Mouse (Mus musculus): ENCODE data around the gene Slc6a2. TPM values are rescaled to one million over a fixed set of nuclear protein-coding genes. Genes with fewer than 3 reads are reported as not detected.

Slc6a2 gene
- polyA plus RNA-seq, 1 experiment, result 0.13 TPM

DNA sequence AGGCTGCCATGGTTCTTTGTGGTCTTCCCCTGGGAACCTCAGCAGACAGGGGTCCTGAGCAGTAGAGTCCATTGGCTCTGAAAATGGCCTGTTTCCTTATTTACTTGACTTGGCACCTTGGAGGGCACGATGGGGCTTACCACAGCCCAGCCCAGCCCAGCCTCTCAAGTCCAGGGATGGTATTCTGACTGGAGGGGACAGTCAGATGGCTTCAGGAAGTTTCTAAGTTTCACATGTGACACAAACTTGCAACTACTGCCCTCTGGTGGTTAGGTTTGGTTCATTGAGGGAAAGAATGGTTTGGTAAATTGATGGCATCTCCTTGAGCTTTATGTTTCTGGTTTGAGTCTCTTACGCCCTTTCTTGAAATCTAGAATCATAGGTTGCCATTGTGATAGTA, 38.7 kb downstream of the Slc6a2 start:
- no peak for TF ChIP-seq CTCF (IDR thresholded peaks at IDR 0.05; ENCODE audit: low read depth, low read length)
- TF ChIP-seq POLR2A (IDR thresholded peaks at IDR 0.05; ENCODE audit: insufficient read depth, low read length), result no peak
- TF ChIP-seq EP300 (IDR thresholded peaks at IDR 0.05; ENCODE audit: insufficient read depth, low read depth, low read length), result no peak
- Histone ChIP-seq H3K9me3 (replicated peaks; ENCODE audit: control insufficient read depth, insufficient read depth, low read length, poor library complexity, severe bottlenecking) (no peaks in the 10 kb centered on the region), H3K36me3 (ENCODE audit: control insufficient read depth, insufficient read depth, low read length, poor library complexity, severe bottlenecking) (no peaks in the 10 kb centered on the region), H3K9ac (ENCODE audit: low read depth, poor library complexity, severe bottlenecking) (no peak overlapping the region), H3K27ac (ENCODE audit: insufficient read depth, low read length) (no peak overlapping the region), H3K27me3 (ENCODE audit: control insufficient read depth, insufficient read depth, low read length, poor library complexity, severe bottlenecking) (no peaks in the 10 kb centered on the region), H3K4me1 (ENCODE audit: control insufficient read depth, insufficient read depth, low read length) (no peaks in the 10 kb centered on the region), H3K4me3 (ENCODE audit: low read depth, low read length) (no peak overlapping the region)

DNA sequence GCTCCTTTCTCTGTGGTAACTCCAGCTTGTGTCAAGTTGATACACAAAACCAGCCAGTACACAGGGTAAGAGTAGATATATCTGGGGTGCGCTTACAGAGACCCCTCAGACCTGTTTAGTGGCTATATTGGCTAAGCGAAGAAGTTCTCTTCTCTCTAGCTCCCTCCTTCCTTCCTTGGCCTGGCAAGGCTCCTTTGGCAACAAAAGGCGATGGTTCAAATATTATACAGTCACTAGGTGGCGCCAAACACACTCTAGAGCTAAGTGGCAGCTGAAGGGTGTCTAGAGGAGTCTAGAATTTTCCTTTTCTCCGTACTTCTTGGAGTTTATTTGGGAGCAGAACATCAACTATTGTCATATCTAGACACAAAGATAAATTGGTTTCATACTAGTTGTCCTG, 50.4 kb downstream of the Slc6a2 start:
- Histone ChIP-seq H3K27ac (ENCODE audit: insufficient read depth, low read length) (no peak overlapping the region), H3K36me3 (ENCODE audit: control insufficient read depth, insufficient read depth, low read length, poor library complexity, severe bottlenecking) (no peaks in the 10 kb centered on the region), H3K27me3 (ENCODE audit: control insufficient read depth, insufficient read depth, low read length, poor library complexity, severe bottlenecking) (no peaks in the 10 kb centered on the region), H3K9ac (ENCODE audit: low read depth, poor library complexity, severe bottlenecking) (no peak overlapping the region), H3K4me3 (ENCODE audit: low read depth, low read length) (no peak overlapping the region), H3K9me3 (replicated peaks; ENCODE audit: control insufficient read depth, insufficient read depth, low read length, poor library complexity, severe bottlenecking) (no peaks in the 10 kb centered on the region), H3K4me1 (ENCODE audit: control insufficient read depth, insufficient read depth, low read length) (no peaks in the 10 kb centered on the region)
- TF ChIP-seq CTCF (IDR thresholded peaks at IDR 0.05; ENCODE audit: low read depth, low read length) (peak; percentile 7), POLR2A (IDR thresholded peaks at IDR 0.05; ENCODE audit: insufficient read depth, low read length) (no peak), EP300 (IDR thresholded peaks at IDR 0.05; ENCODE audit: insufficient read depth, low read depth, low read length) (no peak)

DNA sequence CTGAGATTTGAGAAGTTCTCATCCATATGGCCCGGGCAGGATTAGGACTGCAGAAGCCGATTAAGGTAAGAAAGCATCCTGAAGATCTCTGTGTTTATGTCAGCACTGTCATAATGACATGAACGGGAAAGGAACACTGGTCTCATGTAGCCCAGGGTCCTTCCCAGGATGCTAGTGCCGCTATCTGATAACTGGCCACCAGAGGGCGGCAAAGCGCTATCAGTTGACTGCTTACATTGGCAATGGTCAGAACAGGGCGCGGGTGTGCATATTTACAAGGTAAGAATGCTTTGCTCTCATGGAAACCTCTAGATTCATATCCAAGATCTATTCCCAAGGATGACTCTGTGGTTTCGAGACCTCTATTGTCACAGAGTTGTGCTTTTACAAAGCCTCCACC, 51.6 kb downstream of the Slc6a2 start:
- no peaks in the 10 kb centered on the region for H3K4me1 ChIP-seq (ENCODE audit: control insufficient read depth, insufficient read depth, low read length)
- no peaks in the 10 kb centered on the region for H3K27me3 ChIP-seq (ENCODE audit: control insufficient read depth, insufficient read depth, low read length, poor library complexity, severe bottlenecking)
- H3K27ac ChIP-seq (ENCODE audit: insufficient read depth, low read length), result no peak overlapping the region
- H3K9me3 ChIP-seq (replicated peaks; ENCODE audit: control insufficient read depth, insufficient read depth, low read length, poor library complexity, severe bottlenecking), result no peaks in the 10 kb centered on the region
- H3K4me3 ChIP-seq (ENCODE audit: low read depth, low read length), result no peak overlapping the region
- H3K36me3 ChIP-seq (ENCODE audit: control insufficient read depth, insufficient read depth, low read length, poor library complexity, severe bottlenecking), result no peaks in the 10 kb centered on the region
- no peak overlapping the region for H3K9ac ChIP-seq (ENCODE audit: low read depth, poor library complexity, severe bottlenecking)
- TF ChIP-seq CTCF (IDR thresholded peaks at IDR 0.05; ENCODE audit: low read depth, low read length), result peak; percentile 94
- TF ChIP-seq EP300 (IDR thresholded peaks at IDR 0.05; ENCODE audit: insufficient read depth, low read depth, low read length), result no peak
- TF ChIP-seq POLR2A (IDR thresholded peaks at IDR 0.05; ENCODE audit: insufficient read depth, low read length), result no peak

DNA sequence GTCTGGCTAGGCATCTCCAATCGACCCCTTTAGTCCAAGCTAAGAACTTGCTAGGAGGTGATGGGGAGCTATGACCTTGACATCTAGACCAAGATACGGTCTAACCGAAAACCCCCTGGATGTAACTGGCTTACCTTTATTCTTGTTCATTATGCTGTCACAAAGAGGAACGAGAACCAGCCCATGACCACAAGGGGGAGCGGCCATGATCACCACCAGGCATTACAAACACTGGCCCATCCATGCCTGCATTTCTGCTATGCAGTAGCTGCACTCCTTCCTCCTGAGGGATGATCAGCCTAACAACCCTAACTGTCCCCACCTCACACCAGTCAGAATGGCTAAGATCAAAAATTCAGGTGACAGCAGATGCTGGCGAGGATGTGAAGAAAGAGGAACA, 52.3 kb downstream of the Slc6a2 start:
- no peak overlapping the region for H3K4me3 ChIP-seq (ENCODE audit: low read depth, low read length)
- no peaks in the 10 kb centered on the region for H3K36me3 ChIP-seq (ENCODE audit: control insufficient read depth, insufficient read depth, low read length, poor library complexity, severe bottlenecking)
- H3K9ac ChIP-seq (ENCODE audit: low read depth, poor library complexity, severe bottlenecking), result no peak overlapping the region
- H3K27ac ChIP-seq (ENCODE audit: insufficient read depth, low read length), result no peak overlapping the region
- H3K27me3 ChIP-seq (ENCODE audit: control insufficient read depth, insufficient read depth, low read length, poor library complexity, severe bottlenecking), result no peaks in the 10 kb centered on the region
- TF ChIP-seq POLR2A (IDR thresholded peaks at IDR 0.05; ENCODE audit: insufficient read depth, low read length), result no peak
- TF ChIP-seq EP300 (IDR thresholded peaks at IDR 0.05; ENCODE audit: insufficient read depth, low read depth, low read length), result no peak
- TF ChIP-seq CTCF (IDR thresholded peaks at IDR 0.05; ENCODE audit: low read depth, low read length), result peak; percentile 51
- no peaks in the 10 kb centered on the region for H3K9me3 ChIP-seq (replicated peaks; ENCODE audit: control insufficient read depth, insufficient read depth, low read length, poor library complexity, severe bottlenecking)
- H3K4me1 ChIP-seq (ENCODE audit: control insufficient read depth, insufficient read depth, low read length), result no peaks in the 10 kb centered on the region

GRCm38 (mm10) chr8:93014300-93014699, 54.4 kb downstream of the Slc6a2 start:
- no peaks in the 10 kb centered on the region for H3K4me1 ChIP-seq (ENCODE audit: control insufficient read depth, insufficient read depth, low read length)
- no peaks in the 10 kb centered on the region for H3K9me3 ChIP-seq (replicated peaks; ENCODE audit: control insufficient read depth, insufficient read depth, low read length, poor library complexity, severe bottlenecking)
- H3K27ac ChIP-seq (ENCODE audit: insufficient read depth, low read length), result no peak overlapping the region
- no peaks in the 10 kb centered on the region for H3K36me3 ChIP-seq (ENCODE audit: control insufficient read depth, insufficient read depth, low read length, poor library complexity, severe bottlenecking)
- no peaks in the 10 kb centered on the region for H3K27me3 ChIP-seq (ENCODE audit: control insufficient read depth, insufficient read depth, low read length, poor library complexity, severe bottlenecking)
- no peak for TF ChIP-seq POLR2A (IDR thresholded peaks at IDR 0.05; ENCODE audit: insufficient read depth, low read length)
- TF ChIP-seq CTCF (IDR thresholded peaks at IDR 0.05; ENCODE audit: low read depth, low read length), result no peak
- no peak for TF ChIP-seq EP300 (IDR thresholded peaks at IDR 0.05; ENCODE audit: insufficient read depth, low read depth, low read length)
- H3K9ac ChIP-seq (ENCODE audit: low read depth, poor library complexity, severe bottlenecking), result no peak overlapping the region
- H3K4me3 ChIP-seq (ENCODE audit: low read depth, low read length), result no peak overlapping the region

DNA sequence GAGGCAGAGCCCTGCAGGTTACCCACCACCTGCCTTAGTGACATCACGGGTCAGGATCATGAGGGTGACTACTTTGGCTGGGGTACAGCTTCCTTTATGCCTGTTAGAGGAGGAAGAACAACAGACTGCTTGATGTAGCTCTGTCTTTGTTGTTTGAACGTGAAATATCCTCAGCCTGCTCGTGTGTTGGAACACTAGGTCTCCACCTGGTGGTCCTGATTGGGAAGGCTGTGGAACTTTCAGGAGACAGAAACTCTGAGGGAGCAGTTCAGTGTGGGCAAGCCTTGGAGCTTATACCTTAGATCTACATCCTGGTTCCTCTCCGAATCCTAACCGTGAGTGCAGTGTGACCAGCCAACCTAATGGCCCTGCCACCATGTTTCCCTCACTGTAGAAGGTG, 61.9 kb downstream of the Slc6a2 start:
- no peak overlapping the region for H3K4me3 ChIP-seq (ENCODE audit: low read depth, low read length)

More for the DNA sequence above, 61.9 kb downstream of the Slc6a2 start:
- no peak overlapping the region for H3K27ac ChIP-seq (ENCODE audit: insufficient read depth, low read length)
- TF ChIP-seq EP300 (IDR thresholded peaks at IDR 0.05; ENCODE audit: insufficient read depth, low read depth, low read length) (no peak), CTCF (IDR thresholded peaks at IDR 0.05; ENCODE audit: low read depth, low read length) (no peak), POLR2A (IDR thresholded peaks at IDR 0.05; ENCODE audit: insufficient read depth, low read length) (no peak)
- H3K9me3 ChIP-seq (replicated peaks; ENCODE audit: control insufficient read depth, insufficient read depth, low read length, poor library complexity, severe bottlenecking), result no peaks in the 10 kb centered on the region
- no peaks in the 10 kb centered on the region for H3K36me3 ChIP-seq (ENCODE audit: control insufficient read depth, insufficient read depth, low read length, poor library complexity, severe bottlenecking)
- H3K9ac ChIP-seq (ENCODE audit: low read depth, poor library complexity, severe bottlenecking), result no peak overlapping the region
- H3K27me3 ChIP-seq (ENCODE audit: control insufficient read depth, insufficient read depth, low read length, poor library complexity, severe bottlenecking), result no peaks in the 10 kb centered on the region
- H3K4me1 ChIP-seq (ENCODE audit: control insufficient read depth, insufficient read depth, low read length), result no peaks in the 10 kb centered on the region

Data from ES-Bruce4 (cell line).